Mouse (Mus musculus) kidney, embryonic 15.5 days (tissue): ENCODE measurements at regions not wholly inside any gene's neighbourhood (a gene's known extent, or its start where the extent isn't known, plus 50 kb on each side); places are given as distances from the start of the nearest gene placed in this dataset.

ENCODE experiments used
- ATAC-seq: fragments of 200-750 bp; cut with Nextera tagmentation; replicated peaks from 2 replicates; pipeline ENCODE4 v1.8.0; 2017; ENCODE audit warnings: moderate TSS enrichment; ENCODE audit not compliant: low FRiP score
- H3K27ac ChIP-seq: fragments of 300-500 bp; sonication (generic); 2 replicates; pipeline ENCODE4 v1.5.1; 2015; ENCODE audit warnings: mild to moderate bottlenecking, inconsistent platforms
- H3K27me3 ChIP-seq: fragments of 300-500 bp; sonication (generic); 2 replicates; pipeline ENCODE4 v1.6.1; 2015; ENCODE audit warnings: inconsistent platforms
- H3K36me3 ChIP-seq: fragments of 300-500 bp; sonication (generic); 2 replicates; pipeline ENCODE4 v1.6.1; 2015; ENCODE audit warnings: inconsistent platforms
- H3K4me1 ChIP-seq: fragments of 300-500 bp; sonication (generic); 2 replicates; pipeline ENCODE4 v1.6.1; 2015; ENCODE audit warnings: inconsistent platforms
- H3K4me2 ChIP-seq: fragments of 300-500 bp; sonication (generic); 2 replicates; pipeline ENCODE4 v1.6.1; 2015; ENCODE audit warnings: moderate library complexity, mild to moderate bottlenecking, inconsistent platforms
- H3K4me3 ChIP-seq: fragments of 300-500 bp; sonication (generic); replicated peaks from 2 replicates; pipeline ENCODE4 v1.5.1; 2015; ENCODE audit warnings: mild to moderate bottlenecking, inconsistent platforms
- H3K9ac ChIP-seq: fragments of 300-500 bp; sonication (generic); 2 replicates; pipeline ENCODE4 v1.6.1; 2015; ENCODE audit warnings: mild to moderate bottlenecking, inconsistent platforms
- H3K9me3 ChIP-seq: fragments of 300-500 bp; sonication (generic); replicated peaks from 2 replicates; pipeline ENCODE4 v1.6.1; 2016; ENCODE audit warnings: inconsistent platforms
- WGBS: fragments of 180-500 bp; shearing (Covaris S2); methylation state at CpG from one replicate; pipeline ENCODE4 v1.1.7; 2015; ENCODE audit warnings: mixed read lengths; 5-methylcytosine and 5-hydroxymethylcytosine counted together

DNA sequence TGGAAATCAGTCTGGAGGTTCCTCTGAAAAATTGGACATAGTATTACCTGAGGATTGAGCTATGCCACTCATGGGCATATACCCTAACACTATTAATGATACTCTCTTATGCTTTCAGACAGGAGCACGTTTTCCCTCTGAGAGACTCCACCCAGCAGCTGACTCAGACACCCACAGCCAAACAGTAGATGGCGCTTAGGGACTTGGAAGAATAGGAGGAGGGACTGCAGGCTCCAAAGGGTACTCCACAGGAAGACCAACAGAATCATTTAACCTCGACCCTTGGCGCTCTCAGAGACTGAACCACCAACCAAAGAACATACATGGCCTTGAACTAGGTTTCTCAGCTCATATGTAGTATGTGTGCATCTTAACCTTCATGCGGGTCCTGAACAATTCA lies 216.0 kb upstream of the Fut9 start:
- Histone ChIP-seq H3K9ac (no peak overlapping the region), H3K27me3 (no peaks in the 10 kb centered on the region), H3K4me3 (no peak overlapping the region), H3K27ac (no peak overlapping the region), H3K4me2 (no peak overlapping the region), H3K4me1 (no peaks in the 10 kb centered on the region), H3K36me3 (no peaks in the 10 kb centered on the region), H3K9me3 (no peaks in the 10 kb centered on the region)
- WGBS = 45% methylated on average over 5 of the region's 5 CpGs
- ATAC-seq = no peak

DNA sequence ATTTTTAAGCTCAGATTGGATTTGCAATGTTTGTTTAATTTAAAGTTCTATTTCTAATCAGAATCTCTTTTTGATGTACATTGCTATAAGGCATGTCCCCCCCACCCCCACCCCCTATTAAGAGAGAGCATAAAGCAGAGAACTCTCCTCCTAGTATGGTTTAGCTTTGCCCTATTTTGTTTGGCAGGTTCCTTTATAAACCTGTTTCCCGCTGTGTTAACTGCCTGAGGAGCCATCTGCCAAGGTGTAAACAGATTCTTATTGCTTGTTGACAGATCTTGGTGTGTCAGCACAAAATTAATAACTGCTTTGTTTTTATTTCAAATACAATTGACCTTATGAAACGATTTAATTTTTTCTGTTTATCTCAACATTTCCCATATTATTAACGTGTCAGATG lies 200.3 kb upstream of the Fut9 start:
- H3K36me3 ChIP-seq = no peaks in the 10 kb centered on the region
- no peak overlapping the region for H3K9ac ChIP-seq
- no peaks in the 10 kb centered on the region for H3K9me3 ChIP-seq
- H3K27me3 ChIP-seq = no peaks in the 10 kb centered on the region
- no peak for ATAC-seq
- no peak overlapping the region for H3K4me2 ChIP-seq
- WGBS = 77% methylated on average over 3 of the region's 3 CpGs
- H3K4me1 ChIP-seq = no peaks in the 10 kb centered on the region
- no peak overlapping the region for H3K4me3 ChIP-seq
- no peak overlapping the region for H3K27ac ChIP-seq

DNA sequence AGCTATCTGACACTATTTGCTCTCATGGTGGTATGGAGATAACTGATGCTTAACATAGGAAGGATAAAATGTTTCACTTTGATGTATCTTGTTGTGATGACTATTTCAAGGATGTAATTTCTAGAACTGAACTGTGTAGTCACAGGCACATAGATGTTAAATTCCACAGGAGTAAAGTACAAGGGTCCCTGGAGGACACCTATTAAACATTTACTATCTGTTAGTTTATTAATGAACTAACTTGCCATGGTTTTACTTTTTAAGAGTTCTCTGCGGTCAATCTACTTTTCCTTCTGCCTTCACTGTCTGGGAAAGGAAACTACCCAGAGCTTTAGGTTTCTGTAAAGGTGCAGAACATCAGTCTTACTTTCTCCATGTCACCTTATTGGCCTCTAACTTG lies 198.5 kb upstream of the Fut9 start:
- no peak overlapping the region for H3K4me3 ChIP-seq
- H3K4me2 ChIP-seq = no peak overlapping the region
- no peak overlapping the region for H3K27ac ChIP-seq
- H3K9me3 ChIP-seq = no peaks in the 10 kb centered on the region
- H3K9ac ChIP-seq = no peak overlapping the region
- no peaks in the 10 kb centered on the region for H3K36me3 ChIP-seq
- H3K4me1 ChIP-seq = no peaks in the 10 kb centered on the region
- ATAC-seq = peak; percentile 49; the same call in 1 of the 2 replicates
- H3K27me3 ChIP-seq = no peaks in the 10 kb centered on the region
- 77% methylated on average over 1 of the region's 1 CpGs for WGBS

DNA sequence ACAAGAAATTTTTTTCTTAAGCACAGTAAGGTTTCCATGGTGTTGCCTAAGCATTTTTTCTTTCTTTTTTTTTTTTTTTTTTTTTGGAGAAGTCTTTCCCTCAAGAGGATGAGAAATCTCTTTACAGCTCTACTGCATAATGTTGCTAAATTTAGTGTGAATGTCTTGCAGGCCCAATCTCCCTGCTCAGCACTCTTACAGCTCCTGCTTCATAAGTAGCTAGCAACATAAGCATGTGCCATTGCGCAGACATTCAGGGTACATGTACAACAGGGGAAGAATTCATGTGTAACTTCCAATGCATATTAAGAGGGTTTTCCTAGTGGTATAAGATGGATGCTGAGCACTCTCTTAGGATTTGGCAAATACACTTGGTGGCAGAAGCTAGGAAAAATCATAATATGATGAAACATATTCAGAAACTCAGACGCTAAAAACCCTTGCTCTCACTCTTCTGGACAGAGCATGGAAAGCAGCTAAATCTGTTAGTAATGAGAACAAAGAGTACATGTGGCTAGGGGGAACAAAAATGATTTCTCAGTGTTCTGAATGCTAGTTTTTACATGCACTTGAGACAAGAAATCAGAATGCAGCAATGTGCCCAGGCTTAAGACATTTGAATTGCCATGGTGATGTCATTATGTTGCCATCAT lies 155.8 kb upstream of the Fut9 start:
- Histone ChIP-seq H3K9me3 (no peaks in the 10 kb centered on the region), H3K27ac (no peak overlapping the region), H3K4me3 (no peak overlapping the region), H3K36me3 (no peaks in the 10 kb centered on the region), H3K27me3 (no peaks in the 10 kb centered on the region), H3K4me1 (no peaks in the 10 kb centered on the region), H3K4me2 (no peak overlapping the region), H3K9ac (no peak overlapping the region)
- 94% methylated on average over 2 of the region's 2 CpGs for WGBS
- ATAC-seq = no peak

DNA sequence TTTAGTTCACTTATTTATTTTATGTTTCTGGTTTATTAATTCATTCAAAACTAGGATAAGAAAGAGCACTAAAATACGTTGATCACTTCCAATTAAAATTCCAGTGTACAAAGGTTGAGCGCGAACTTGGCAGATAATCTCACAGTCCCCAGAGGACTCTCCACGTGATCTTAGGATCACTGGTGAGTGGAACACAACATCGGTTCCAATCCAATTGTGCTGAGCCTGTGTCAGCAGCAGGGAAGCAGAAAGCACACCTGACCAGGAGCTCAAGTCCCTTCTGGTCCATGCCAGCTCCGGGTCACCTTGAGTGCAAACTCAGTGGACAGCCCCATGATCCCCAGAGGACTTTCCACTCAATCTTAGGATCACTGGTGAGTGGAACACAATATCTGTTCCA lies 132.5 kb upstream of the Fut9 start:
- Histone ChIP-seq H3K36me3 (no peaks in the 10 kb centered on the region), H3K4me1 (no peaks in the 10 kb centered on the region), H3K4me2 (no peak overlapping the region), H3K9ac (no peak overlapping the region), H3K9me3 (no peaks in the 10 kb centered on the region), H3K4me3 (no peak overlapping the region), H3K27me3 (no peaks in the 10 kb centered on the region), H3K27ac (no peak overlapping the region)
- WGBS = 86% methylated on average over 6 of the region's 6 CpGs
- ATAC-seq = no peak

DNA sequence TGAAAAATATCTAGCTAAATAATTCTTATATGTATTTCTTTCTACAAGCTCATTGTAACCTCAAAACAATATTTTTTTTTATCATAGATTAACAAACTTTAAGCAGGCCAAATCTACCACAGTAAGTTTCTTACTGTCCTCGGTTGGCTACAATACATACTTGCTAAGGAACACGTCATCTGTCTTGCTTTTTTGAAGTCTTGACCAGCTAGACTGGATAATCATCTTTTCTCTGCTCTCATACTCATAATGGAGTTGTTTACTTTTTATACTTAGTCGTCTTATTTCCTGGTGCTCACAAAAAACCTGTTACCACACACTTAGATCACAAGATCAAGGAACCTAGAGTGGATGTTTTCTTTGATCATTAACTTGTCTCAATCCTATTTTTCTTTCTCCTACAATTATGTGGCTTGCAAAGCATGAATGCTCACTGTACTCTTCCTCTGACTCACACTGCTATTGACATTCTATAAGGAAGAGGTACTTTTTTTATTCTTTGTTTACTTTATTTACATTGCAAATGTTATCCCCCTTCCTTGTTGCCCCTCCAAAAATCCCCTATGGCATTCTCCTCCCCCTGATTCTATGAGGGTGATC lies 95.4 kb upstream of the Fut9 start:
- H3K9me3 ChIP-seq = no peaks in the 10 kb centered on the region
- no peaks in the 10 kb centered on the region for H3K4me1 ChIP-seq
- no peak overlapping the region for H3K4me2 ChIP-seq
- H3K4me3 ChIP-seq = no peak overlapping the region
- WGBS = 57% methylated on average over 3 of the region's 3 CpGs
- H3K27me3 ChIP-seq = no peaks in the 10 kb centered on the region
- no peak for ATAC-seq
- no peak overlapping the region for H3K27ac ChIP-seq
- no peak overlapping the region for H3K9ac ChIP-seq
- H3K36me3 ChIP-seq = no peaks in the 10 kb centered on the region

DNA sequence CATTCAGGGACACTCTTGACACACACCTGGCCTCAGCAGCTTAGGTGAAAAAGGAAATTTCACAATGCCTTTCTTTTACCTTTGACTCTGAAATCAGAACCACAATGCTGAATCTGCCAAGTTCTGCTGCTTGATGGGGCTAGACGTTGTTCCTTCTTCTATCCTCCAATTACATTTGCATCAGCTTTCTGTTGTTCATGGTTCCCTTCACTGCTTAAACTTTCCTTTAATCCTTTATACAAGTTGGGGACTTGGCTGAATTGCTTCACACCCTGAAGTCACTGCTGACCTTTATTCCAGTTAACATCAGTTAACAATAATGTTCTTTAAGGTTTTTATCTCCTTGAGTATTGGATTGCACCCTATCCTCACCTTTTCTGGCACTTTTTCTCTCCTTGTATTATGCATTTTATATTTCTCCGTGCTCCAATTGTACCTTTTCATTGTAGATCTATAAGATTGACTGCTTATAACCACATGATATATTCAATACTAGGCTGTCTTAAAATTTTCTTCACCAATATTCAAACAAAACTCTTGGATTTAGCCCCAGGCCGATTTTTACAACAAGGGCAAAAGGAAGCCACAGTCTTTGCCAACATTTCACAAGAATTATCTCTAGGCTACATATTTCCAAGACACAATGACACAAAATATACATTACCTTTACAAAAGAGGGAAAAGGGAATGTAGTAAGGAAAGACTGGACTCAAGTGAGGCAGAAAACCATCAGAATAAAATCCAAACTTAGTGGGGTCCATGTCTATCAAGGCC lies 92.0 kb upstream of the Fut9 start:
- WGBS = 66% methylated on average over 3 of the region's 3 CpGs
- no peak overlapping the region for H3K4me3 ChIP-seq
- ATAC-seq = no peak
- H3K4me2 ChIP-seq = no peak overlapping the region
- H3K27ac ChIP-seq = no peak overlapping the region
- H3K36me3 ChIP-seq = no peaks in the 10 kb centered on the region
- no peaks in the 10 kb centered on the region for H3K9me3 ChIP-seq
- no peaks in the 10 kb centered on the region for H3K4me1 ChIP-seq
- no peak overlapping the region for H3K9ac ChIP-seq
- no peaks in the 10 kb centered on the region for H3K27me3 ChIP-seq
